Mouse (Mus musculus) ovary, adult 18-20 months (tissue): ENCODE results near the gene Pde7b.

Source experiments
- DNase-seq: peaks from one replicate; pipeline ENCODE4 v3.0.0; 2022; ENCODE audit warnings: low spot score, mixed read lengths

The Pde7b gene

GRCm38 (mm10) chr10:20722651-20723520 is 2.0 kb downstream of the Pde7b start:
- no peak for DNase-seq

DNA sequence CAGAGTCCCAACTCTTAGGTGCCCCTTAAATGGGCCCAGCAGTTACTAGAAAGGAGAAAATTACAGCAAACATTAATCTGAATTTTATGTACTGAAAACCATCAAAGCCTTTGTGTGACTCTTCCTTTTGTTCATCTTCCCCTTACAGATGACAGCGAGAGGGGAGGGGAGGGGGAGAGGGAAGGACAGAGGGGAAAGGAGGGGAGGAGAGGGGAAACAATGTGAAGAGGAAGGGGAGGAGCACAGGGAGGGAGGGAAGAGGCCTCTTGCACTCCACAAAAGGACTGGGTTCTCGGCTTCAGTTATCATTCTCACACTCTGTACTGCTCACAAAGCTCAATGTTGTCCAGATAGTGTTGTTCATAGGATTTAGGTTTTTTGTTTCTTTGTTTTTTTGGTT is 5.7 kb downstream of the Pde7b start:
- no peak for DNase-seq

DNA sequence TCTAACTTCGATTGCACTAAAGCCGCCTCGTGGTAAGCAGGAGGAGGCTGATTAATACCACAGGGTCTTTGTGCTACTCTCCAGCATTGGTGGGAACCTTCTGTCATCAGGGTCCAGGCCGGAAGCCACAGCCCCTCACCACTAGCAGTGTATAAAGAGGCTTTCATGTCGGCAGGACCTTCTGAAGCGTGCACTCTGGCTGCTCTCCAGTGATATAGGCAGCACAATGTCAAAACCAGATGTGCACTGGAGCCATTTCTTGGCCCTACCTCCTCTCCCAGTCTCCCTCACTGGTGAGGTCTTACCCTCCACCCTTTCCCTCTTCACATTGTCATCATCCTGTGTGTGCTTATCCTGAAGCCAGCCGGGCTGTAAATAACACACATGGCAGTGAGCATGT is 24.2 kb downstream of the Pde7b start:
- DNase-seq = no peak

DNA sequence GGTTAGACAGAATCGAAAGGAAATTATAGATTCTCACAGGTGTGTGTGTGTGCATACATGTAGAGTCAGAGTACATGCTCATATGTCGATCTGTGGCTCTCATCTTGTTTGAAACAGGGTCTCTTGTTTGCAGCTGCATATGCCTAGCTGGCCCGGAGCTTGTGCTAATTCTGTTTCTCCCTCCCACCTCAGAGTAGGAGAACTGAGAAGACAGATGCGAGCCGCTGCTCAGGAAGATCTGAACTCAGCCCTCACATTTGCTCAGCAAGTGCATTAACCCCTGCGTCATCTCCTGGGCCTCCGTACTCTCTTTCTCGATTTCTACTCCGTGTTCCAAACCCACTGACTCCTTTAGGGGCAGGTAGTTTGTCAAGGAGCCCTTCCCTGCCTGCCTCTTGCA is 25.0 kb downstream of the Pde7b start:
- DNase-seq = no peak

- peak; percentile 57 for DNase-seq
These were observed 29.2 kb downstream of the Pde7b start for GRCm38 (mm10) chr10:20695637-20696036.

DNA sequence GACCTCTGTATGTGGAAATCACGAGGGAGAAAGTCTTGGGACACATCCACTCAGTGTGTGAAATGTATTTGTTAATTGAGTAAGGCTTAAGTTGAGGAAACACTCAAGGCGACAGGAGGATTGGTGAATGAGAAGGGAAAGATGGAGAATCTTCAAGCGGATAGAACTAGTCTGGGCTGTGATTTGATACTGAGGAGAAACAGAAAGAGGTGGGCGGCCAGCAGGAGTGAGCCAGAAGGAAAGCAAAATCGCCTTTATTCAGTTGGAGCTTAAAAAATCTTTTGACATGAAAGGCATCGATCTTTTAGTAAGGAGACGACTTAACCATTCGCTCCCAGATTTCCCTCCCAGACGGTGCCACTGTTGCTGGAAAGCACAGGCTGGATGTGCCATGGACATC is 34.9 kb downstream of the Pde7b start:
- DNase-seq = no peak

DNA sequence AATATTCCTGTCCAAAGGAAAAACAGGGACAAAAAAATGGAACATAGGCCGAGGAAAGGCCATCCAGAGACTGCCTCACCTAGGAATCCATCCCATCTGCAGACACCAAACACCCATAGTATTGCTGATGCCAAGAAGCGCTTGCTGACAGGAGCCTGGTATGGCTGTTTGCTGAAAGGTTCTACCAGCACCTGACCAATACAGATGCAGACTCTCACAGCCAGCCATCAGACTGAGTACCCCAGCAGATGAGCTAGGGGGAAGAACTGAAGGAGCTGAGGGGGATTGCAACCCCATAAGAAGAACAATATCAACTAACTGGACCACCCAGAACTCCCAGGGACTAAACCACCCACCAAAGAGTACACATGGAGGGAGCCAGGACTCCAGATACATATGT is 40.7 kb downstream of the Pde7b start:
- DNase-seq = no peak

DNA sequence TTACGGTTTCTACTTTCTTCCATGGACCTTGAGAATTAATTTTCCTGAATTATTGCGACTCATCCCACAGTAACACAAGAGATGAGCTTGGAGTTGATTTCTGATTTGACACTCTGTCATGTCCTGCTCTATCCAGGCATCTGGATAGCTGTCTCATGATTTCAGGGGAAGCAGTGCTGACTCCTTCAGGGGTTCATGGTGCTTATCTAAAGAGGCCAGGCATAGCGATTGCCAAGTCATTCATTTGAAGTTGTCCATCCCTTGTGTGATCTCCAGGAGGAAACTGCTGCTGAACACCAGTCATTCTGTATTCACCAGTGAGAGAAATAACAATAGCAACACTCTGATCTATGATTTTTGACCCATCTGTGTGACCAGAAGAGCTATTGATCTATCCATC is 43.9 kb downstream of the Pde7b start:
- DNase-seq = no peak

DNA sequence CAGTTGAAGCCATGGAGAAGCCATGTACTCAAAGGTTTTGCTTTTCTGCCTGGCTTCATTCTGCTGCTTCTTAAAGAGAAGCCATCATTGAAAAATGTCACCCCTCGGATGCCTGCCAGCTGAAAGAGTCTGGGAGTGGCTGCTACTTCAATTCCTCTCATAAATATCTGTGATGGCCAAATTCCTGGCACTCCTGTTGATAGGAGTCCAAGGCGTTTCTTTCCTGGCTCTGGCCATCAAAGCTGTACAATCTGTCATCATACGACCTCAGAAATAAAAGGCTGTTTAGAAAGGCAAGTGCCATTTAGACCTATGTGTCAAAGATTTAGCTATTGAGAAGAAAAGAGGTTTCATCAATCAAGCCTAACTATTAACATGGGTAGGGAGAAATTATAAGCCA is 49.6 kb downstream of the Pde7b start:
- no peak for DNase-seq

GRCm38 (mm10) chr10:20673798-20674197 is 51.1 kb downstream of the Pde7b start:
- DNase-seq = peak; percentile 23

GRCm38 (mm10) chr10:20672591-20672990 is 52.3 kb downstream of the Pde7b start:
- no peak for DNase-seq

- DNase-seq = no peak
These were observed 53.3 kb downstream of the Pde7b start for GRCm38 (mm10) chr10:20671621-20672020.

DNA sequence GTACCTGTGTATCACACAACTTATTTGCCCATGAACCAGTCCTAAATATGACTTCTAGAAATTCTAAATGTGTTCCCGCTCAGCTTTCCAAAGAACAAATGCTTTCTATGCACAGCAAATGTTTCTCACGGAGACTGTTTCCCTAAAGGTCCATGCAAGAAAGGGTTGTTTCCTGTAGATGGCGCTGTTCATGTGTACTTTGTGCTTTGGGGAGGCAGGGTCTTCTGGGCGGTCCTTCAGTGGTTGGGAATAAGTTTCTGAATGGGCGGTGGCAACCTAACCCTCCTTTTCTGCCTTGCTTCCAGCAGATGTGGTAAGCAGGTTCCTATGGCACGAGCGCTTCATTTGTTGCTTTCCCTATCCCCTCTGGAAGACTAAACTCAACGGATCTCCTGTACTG is 54.3 kb downstream of the Pde7b start:
- no peak for DNase-seq

DNA sequence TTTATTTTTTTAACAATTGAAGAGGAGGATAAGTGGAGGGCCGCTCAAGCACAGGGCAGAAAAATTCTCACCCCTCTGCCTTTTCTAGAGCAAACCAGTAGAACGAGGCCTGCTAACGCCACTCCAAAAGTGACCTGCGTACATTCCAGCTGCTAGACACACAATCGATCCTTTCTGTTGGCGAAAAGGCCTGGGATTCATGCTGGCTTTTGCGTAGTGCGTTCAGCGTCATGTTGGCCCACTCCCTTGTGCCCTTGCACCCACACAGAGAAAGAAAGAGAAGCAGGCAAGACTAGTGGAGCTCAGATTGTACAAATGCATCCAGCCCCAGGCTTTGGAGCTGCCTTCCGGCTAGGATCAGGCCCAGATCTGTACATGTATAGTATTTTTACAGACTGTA is 55.4 kb downstream of the Pde7b start:
- no peak for DNase-seq

- DNase-seq = no peak
These were observed 56.3 kb downstream of the Pde7b start for GRCm38 (mm10) chr10:20668577-20668976.

GRCm38 (mm10) chr10:20666655-20667054 is 58.2 kb downstream of the Pde7b start:
- no peak for DNase-seq

DNA sequence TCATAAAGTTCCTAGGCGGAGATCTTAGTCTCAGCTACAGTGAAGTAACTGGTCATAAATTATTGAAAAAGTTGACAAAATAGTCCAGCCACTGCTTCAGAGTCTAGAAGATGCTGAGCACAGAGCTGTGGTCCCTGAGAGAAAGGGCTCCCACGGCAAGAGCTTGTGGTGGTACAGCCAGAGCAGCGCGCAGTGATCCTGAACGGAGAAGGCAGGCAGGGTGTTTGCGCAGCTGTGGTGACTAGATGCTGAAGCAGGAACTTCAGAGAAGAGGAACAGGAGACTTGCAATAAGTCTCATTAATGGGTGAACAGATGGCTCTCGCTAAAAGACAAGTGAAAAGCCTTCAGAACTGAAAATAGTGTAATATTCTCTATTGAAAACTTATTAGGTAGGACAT is 61.9 kb downstream of the Pde7b start:
- no peak for DNase-seq

DNA sequence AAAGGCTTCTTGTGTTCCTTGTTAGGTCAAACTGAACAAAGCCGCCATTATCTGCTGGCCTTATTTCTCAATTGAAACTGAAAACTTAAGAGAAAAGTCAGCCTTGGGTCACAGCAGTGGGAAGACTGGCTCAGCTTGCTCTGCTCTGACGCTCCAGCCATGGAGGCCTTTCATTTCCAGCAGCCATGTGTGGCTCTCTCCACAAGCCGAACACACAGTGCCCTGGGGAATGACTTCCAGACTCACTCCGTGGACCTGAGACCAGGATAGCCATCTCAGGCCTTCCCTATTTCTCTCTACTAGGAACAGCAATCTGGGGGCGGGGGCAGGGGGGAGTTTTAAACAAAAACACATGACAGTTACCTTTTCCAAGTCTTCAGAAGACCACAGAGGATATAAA is 63.2 kb downstream of the Pde7b start:
- DNase-seq = no peak

DNA sequence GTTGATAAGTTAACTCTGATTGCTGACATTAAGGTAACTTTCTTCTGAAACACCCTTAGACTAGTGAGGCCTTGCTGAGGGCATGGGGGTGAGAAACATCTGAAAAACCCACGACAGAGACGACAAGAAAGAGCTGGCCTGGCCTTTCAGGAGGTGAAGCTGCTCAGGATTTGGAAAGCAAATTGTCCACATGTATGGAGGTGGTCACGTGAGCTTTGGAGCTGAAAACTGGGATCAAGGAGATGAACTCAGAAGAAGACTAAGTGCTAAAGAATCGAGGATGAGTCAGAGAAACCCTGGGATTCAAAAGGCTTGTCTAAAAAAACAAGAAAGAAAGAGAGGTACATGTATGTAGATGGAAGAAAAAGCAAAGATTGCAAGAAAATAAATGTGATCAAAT is 65.2 kb downstream of the Pde7b start:
- DNase-seq = no peak

DNA sequence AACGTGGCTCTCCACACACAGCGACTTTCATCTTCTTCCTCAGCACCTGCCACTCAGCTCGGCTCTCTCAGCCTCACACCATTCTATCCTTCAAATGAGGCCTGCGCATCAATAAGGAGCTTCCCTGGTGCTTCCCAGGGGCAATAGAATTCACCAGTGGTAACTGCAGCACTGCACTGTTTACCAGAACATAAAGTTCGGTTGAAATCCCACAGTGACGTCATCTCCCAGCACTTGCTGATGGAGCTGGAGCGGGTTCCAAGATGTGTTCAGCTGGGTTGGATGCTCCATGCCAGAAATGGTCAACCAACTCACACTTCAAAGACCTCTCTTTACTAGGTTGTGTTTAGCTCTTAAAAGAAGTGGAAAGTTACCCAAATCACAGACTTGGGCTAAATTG is 65.6 kb downstream of the Pde7b start:
- no peak for DNase-seq

DNA sequence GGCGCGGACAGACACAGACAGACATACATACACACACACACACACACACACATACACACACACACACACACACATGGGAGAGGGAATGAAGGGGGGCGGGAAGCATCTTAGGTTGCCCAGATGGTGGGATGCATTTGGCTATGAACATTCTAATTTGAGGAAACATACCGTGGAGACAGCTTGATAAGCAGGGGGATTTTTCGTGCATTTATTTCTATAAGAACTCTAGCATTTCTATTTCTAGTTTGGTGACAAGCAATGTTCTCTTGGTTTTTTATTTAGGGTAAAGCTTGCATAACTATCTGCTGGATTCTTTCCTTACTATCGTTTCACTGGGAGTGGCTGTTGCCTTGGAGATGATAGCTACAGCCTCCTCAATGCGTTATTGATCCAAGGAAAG is 66.2 kb downstream of the Pde7b start:
- no peak for DNase-seq

DNA sequence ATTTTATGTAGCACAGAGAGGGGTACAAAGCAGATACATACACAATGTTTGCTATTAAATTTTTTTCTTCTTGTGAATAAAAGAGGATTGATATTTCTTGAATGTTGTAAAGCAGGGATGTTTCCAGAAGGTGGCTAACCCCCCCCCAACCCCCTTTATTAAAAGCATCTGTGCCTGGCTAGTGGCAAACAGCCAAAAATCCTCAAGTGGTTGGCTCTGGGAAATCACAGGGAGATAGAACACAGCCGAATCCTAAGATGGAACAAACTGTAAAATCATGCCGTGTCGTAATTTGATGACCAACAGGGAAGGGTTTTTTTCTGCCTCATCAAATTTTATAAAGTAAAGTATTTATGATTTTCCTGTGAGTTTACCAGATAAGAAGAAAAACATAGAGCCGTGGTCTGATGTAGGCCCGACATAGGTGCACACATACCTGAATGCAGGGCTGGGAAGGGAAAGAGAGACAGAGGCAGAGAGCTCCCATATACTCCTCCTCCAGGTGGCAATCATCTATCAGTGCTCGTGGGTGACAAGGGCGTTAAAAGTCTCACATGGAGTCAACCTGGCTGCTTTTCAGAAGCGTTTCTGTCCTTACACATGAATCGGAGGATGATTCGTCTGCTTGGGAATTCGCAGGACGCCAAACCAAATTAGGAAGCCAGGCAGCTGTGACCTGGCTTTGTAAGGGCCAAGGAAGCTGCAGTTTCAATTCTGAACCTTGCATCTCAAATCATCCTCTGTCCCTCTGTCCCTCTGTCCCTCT is 67.4 kb downstream of the Pde7b start:
- no peak for DNase-seq

GRCm38 (mm10) chr10:20654590-20654989 is 70.3 kb downstream of the Pde7b start:
- no peak for DNase-seq

DNA sequence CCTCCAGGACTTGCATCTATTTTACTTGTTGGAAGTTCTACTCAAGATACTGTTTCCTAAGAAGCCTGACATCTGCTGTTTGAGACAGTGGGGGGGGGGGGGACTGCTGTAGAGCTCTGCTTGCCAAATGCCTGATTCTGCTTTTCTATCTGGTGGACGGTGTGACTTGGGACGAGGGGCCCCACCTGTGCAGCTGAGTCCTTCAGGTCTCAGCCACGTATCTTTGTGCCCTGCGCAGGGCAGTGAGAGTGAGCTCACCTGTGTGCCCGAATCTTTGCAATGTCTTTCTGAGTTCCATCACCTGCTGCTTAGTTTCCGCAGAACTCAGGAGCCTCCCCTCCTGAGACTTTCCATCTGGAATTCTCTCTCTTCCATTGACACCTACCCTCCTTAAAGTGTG is 70.7 kb downstream of the Pde7b start:
- no peak for DNase-seq
